Mouse (Mus musculus): Measurements from ENCODE around the gene Tsr3.
A peak's percentile ranks its signal among the peaks of the same experiment; 100 is the strongest.
"Not testable (repeated sequence)": the region's sequence is repeated elsewhere in the genome, so short reads cannot be mapped to it uniquely, and the experiment has no call there.

Gene Tsr3

DNA sequence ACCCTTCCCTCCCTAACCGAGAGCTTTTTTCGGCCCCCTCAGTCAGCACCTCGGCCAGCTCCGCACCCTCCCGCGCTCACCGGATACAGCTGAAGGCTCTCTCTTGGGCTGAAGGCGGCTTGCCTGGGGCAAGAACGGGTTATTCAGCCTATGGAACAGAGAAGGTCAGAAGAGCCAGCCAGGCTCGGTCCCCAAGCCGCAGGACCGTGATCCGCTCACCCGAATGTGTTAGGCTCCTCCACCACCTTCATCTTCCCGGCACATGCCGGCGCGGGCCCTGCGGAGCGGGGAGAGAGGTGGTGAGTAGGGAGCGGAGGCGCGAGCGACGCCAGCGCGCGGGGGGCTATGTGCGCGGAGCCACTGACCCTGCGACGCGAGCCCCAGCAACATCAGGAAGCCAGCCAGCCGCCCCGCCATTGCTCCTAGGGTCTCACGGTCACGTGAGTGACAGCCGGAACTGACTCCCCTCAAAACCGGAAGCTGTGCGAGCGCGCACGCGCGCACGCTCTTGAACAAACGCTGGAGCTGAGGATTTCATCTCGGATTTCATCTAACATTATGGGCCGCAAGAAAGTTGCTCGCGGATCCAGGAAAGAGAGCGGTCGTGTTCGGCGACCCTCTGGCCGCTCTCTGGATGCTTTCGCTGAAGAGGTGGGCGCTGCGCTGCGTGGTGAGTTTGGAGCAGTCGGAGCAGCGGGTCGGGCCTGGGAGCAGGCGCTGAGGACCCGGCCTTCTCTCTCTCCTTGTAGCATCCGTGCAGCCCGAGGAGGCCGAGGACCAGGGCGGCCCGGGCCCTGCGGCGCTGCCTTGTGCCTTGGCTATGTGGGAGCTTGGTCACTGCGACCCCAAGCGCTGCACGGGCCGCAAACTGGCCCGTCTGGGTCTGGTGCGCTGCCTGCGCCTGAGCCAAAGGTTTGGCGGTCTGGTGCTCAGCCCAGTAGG is at the start of gene Tsr3, which contains the start of gene Gnptg:
Gene Tsr3 (plus strand): TSS at position 476 of the 942 bp plus-strand sequence.
Gene Gnptg (minus strand): TSS at position 430 of the 942 bp plus-strand sequence.
- peak; percentile 97 for DNase-seq (ENCODE audit: low read depth)

DNA sequence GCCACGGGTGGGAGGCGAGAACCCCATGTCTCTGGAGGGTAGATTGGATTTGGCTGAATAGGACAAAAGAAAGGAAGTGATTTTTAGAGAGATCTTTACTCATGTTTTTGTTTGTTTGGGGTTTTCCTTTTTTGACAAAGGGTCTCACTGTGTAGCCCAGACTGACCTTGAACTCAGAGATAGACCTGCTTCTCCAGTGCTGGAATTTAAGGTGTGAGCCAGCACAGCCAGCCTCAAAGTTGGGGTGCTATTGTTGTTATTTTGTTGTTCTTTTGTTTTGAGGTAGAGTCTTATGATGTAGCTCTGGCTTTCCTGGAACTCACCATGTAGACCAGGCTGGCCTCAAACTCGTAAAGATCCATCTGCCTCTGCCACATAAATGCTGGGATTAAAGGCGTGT is 37.6 kb upstream of the Tsr3 start:
- no peak for DNase-seq (ENCODE audit: low read depth)

DNA sequence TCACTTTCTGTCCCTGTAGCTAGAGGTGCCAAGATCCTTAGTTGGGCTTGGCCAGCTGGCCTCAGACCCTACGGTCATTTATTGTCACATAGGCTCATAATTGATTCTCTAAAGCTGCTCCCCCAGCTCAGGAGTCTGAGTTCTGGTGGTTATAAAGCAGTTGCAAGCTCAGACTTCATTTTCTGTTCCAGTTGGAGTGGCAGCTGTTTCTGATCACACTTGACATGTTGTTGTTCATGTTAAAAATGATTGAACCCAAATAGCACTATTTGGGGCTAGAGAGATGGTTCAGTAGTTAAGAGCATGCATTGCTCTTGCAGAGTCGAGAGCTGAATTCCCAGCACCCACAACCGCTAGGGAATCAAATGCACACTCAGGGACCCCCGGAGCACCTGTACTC is 30.0 kb upstream of the Tsr3 start:
- DNase-seq (ENCODE audit: low read depth) = no peak

GRCm38 (mm10) chr17:25210680-25211466 is 29.1 kb upstream of the Tsr3 start:
- no peak for DNase-seq (ENCODE audit: low read depth)

GRCm38 (mm10) chr17:25211705-25212104 is 28.3 kb upstream of the Tsr3 start:
- peak; percentile 64 for DNase-seq (ENCODE audit: low read depth)

DNA sequence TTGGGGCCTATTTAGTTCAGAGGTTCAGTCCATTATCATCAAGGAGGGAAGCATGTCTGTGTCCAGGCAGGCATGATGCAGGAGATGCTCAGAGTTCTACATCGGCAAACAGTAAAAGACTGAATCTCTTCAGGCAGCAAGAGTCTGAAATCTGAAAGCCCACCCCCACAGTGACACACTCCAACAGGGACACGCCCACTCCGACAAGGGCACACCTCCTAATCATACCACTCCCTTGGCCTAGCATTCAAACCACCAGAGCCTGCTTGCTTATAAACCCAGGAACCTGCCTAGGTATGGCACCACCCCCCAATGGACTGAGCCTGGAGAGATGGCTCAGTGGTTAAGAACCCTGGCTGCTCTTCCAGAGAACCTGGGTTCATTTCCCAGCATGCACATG is 24.5 kb upstream of the Tsr3 start:
- DNase-seq (ENCODE audit: low read depth) = no peak

DNA sequence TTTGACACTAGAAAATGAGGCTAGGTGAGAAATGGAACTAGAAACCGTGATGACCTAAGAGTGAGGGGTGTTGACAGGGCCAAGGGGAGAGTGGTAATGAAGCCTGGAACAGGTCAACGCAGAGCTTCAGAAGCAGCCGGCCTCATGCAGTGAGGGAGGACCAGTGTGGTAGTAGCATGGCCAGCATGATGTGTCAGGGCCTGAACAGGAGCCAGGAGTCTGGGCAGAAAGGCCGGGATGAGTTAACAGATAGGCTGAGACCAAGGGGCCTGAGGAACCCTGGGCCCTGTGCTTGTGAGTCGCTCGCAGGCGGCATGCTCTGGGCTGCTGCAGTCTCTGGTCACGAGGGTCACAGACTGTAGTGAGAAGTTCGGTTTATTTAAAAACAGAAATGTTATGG is 21.0 kb upstream of the Tsr3 start:
- DNase-seq (ENCODE audit: low read depth) = peak; percentile 56

- no peak for DNase-seq (ENCODE audit: low read depth)
Measured at GRCm38 (mm10) chr17:25219492-25220295, 20.3 kb upstream of the Tsr3 start.

- DNase-seq (ENCODE audit: low read depth) = no peak
Measured at GRCm38 (mm10) chr17:25220746-25221145, 19.2 kb upstream of the Tsr3 start.

DNA sequence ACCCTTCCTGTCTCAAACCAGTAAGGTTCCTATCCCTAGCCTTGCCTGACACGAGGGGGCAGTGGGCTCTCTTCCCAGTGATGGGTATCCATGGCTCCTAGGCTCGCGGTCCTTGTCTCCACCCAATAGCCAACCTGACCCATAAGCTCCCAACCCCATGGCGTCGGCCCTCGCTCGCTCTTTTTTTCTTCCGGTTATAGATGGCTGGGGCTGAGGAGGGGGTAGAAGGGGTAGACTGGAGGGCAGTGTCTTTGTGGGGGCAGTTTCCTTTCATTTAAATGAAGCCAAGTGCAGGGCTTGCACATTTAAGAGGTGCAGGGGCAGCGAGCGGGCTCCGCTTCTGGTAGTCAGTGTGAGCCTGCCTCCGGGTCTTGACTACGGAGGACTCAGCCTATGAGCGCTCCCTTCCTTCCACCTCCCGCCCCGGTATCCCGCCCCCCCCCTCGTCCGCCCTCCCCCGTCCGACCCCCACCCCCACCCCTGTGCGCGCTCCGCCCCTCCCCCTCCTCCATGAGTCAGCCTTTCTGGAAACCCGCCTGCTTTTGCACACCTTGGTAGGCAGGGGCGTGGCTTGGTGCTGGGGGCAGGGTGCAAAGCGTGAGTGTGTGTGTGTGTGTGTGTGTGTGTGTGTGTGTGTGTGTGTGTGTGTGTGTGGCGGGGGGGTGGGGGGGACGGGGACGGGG is 18.0 kb upstream of the Tsr3 start:
- DNase-seq (ENCODE audit: low read depth) = peak; percentile 80

- DNase-seq (ENCODE audit: low read depth) = not testable (repeated sequence)
Measured at GRCm38 (mm10) chr17:25222504-25222940, 17.4 kb upstream of the Tsr3 start.

DNA sequence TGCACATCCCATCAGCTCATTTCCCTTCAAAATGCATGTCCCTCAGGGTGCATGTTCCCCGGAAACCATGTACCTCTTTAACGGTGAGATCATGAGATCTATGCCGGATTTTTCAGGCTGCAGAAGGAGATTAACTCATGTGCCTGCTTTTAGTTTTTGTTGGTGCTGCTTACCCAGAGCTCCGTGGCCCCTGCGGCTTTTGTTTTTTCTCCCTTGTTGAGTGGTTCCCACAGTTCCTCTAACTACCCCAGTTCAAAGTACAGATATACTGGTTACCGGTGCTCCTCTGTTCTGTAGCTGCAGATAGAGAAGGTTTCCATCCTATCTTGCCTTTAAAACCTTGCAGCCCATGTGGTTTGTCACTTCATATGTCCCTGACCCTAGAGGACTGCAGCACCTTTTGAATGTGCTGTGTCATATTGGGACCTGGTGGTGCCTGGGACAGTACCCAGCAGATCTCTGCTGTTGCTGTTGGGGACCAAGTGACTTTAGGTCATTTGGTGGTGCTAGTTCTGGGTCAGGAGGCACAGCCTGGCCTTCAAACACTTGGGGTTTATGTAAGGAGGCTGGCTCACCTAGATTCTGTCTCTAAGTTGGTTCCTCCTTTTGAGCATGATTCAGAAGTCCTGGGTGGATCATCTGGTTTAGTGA is 16.9 kb upstream of the Tsr3 start:
- peak; percentile 9 for DNase-seq (ENCODE audit: low read depth)

DNA sequence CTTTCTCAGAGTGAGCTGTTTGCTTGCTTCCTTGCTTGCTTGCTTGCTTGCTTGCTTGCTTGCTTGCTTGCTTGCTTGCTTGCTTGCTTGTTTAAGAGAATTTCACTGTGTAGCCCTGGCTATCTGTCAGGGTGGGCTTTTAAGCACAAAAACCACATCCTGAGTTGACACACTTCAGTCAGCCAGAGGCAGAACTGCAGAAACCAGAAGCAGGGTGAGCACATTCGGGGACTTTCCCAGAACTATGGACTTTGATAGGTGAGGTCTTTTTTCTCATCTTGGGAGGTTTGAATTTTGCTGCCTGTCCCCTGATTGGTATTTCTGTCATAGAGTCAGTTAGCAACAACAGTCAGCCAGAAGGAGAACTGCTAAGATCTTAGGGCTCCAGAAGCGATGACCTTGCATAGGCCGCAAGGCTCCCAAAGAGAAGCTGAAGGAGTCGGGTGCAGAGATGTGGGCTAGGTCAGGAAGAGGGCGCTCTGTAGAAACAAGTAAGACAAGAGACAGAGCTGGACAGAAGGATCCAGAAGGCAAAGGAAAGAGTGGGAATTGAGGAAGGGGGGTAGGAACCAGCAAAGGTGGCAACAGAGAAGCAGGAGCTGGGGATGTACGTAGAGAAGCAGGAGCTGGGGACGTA is 15.3 kb upstream of the Tsr3 start:
- no peak for DNase-seq (ENCODE audit: low read depth)

DNA sequence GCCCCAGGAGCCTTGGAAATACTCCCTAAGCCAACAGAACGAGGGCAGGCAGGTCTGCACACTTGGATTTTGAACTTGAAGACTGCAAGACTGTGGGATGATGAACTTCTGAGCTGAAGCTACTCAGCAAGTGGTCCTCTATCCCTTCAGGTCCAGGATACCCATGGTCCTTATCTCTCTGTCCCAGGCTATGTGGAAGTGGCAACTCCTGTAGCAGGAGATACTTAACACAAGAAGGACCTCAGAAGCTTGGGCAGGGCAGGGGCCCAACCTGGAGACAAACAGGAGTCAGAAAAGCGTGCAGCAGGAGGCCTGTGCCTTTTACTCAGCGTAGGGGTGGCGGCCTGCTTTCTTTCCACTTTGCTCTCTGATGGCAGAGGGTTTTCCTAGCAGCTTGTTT is 14.3 kb upstream of the Tsr3 start:
- DNase-seq (ENCODE audit: low read depth) = no peak

DNA sequence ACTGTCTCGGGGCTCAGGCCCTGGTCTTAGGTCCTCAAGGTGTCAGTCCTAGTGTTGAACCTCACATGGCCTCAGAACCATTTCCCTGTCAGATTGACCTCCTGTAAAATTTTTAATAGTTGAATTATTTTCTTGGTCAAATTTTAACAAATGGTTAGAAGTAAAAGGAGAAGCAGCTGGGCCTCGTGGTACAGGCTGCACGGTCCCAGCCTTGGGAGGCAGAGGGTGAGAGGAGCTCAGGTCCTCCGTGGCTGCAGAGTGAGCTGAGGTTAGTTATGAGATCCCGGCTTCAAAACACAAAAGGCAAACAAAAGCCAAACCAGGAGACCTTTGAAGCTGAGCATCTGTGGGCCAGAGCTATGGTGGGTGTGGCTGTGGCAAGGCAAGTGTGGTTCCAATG is 12.0 kb upstream of the Tsr3 start:
- no peak for DNase-seq (ENCODE audit: low read depth)

- DNase-seq (ENCODE audit: low read depth) = not testable (repeated sequence)
Measured at GRCm38 (mm10) chr17:25230014-25230655, 9.8 kb upstream of the Tsr3 start.

DNA sequence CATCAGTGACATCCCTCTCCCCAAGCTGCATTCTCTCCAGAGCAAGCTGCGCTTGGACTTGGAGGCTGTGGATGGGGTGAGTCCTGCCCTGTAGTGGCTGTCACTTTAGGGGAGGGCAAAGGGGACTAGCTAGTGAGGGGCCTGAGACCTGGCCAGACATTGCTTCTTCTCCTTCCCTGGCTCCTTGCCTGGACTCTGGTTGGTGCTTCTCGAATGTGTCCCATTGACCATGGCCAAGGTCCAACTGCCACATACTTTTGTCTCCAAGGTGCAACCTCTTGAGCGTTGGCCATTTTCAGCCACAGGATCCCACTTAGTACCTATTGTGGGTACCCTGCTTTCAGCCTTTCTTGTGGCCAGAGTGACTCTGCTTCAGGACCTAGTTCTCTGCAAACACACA is 9.3 kb upstream of the Tsr3 start:
- no peak for DNase-seq (ENCODE audit: low read depth)

- DNase-seq (ENCODE audit: low read depth) = not testable (repeated sequence)
Measured at GRCm38 (mm10) chr17:25231621-25232020, 8.3 kb upstream of the Tsr3 start.

DNA sequence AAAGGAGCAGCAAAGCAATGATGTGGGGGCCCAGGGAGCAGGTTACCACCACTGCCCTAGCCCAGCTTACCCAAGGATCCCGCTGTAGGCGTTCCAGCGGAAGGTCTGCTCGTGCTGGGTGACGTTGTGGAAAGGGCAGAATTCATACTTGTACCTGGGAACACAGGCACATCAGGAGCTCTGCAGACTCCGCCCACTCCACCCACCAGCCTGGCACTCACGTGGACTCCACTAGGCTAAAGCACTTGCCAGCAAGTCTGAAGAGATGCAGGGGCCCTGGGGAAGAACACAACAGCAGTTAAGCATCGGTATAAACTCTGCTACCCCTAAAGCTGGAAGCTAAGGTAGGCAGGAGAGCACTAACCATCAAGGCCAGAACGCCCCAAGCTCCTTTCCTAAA is 4.3 kb upstream of the Tsr3 start:
- DNase-seq (ENCODE audit: low read depth) = no peak

Measured in NIH3T3 (cell line).